Mouse (Mus musculus) kidney, postnatal 0 days (tissue): ENCODE results near the gene Cux2. TPM values are rescaled to one million over a fixed set of nuclear protein-coding genes. Genes with fewer than 3 reads are reported as not detected.
A peak's percentile ranks its signal among the peaks of the same experiment; 100 is the strongest.

Experiments used
- ATAC-seq: fragments of 200-750 bp; cut with Nextera tagmentation; replicated peaks from 2 replicates; pipeline ENCODE4 v1.8.0; 2017; ENCODE audit warnings: low read depth, moderate number of reproducible peaks, moderate TSS enrichment, moderate library complexity; ENCODE audit not compliant: low FRiP score
- DNase-seq: peaks from one replicate; pipeline ENCODE4 v3.0.0-alpha.2; 2016; ENCODE audit warnings: low spot score
- H3K27ac ChIP-seq: fragments of 300-500 bp; sonication (generic); 2 replicates; pipeline ENCODE4 v1.5.1; 2014; ENCODE audit warnings: mild to moderate bottlenecking
- H3K27me3 ChIP-seq: fragments of 300-500 bp; sonication (generic); 2 replicates; pipeline ENCODE4 v1.6.1; 2014; ENCODE audit warnings: low read length, mixed read lengths; ENCODE audit not compliant: insufficient read depth
- H3K36me3 ChIP-seq: fragments of 300-500 bp; sonication (generic); 2 replicates; pipeline ENCODE4 v1.6.1; 2014; ENCODE audit warnings: low read length, mixed read lengths; ENCODE audit not compliant: insufficient read depth
- H3K4me1 ChIP-seq: fragments of 300-500 bp; sonication (generic); replicated peaks from 2 replicates; pipeline ENCODE4 v1.6.1; 2014; ENCODE audit warnings: antibody characterized with exemption, low read length, mixed read lengths; ENCODE audit not compliant: insufficient read depth
- H3K4me2 ChIP-seq: fragments of 300-500 bp; sonication (generic); 2 replicates; pipeline ENCODE4 v1.6.1; 2014; ENCODE audit warnings: mild to moderate bottlenecking, low read length, moderate library complexity, mixed read lengths
- H3K4me3 ChIP-seq: fragments of 300-500 bp; sonication (generic); replicated peaks from 2 replicates; pipeline ENCODE4 v1.5.1; 2014; ENCODE audit warnings: low read depth, low read length
- H3K9ac ChIP-seq: fragments of 300-500 bp; sonication (generic); 2 replicates; pipeline ENCODE4 v1.6.1; 2014; ENCODE audit warnings: low read depth, low read length
- H3K9me3 ChIP-seq: fragments of 300-500 bp; sonication (generic); replicated peaks from 2 replicates; pipeline ENCODE4 v1.6.1; 2016; ENCODE audit warnings: low read length, inconsistent platforms, mixed read lengths
- CTCF ChIP-seq: IDR thresholded peaks from 2 replicates; pipeline ENCODE4 v1.5.1; 2016; ENCODE audit warnings: antibody characterized with exemption, low read depth, mild to moderate bottlenecking, moderate library complexity
- WGBS: fragments of 180-500 bp; shearing (Covaris S2); extraction: QIAGEN DNeasy Blood & Tissue Kit; methylation state at CpG from one replicate; pipeline ENCODE4 v1.1.7; 2014; 5-methylcytosine and 5-hydroxymethylcytosine counted together
- polyA plus RNA-seq: library from polyadenylated mRNA; unstranded; fragments of >200 nt; fragmentation: Nextera tagmentation; extraction: Ambion mirVana; gene quantifications from 2 replicates; pipeline ENCODE4 v1.2.1, GENCODE M21; 2015

Gene Cux2
- polyA plus RNA-seq, 1 experiment from 2014 or later = 5.9 TPM

- H3K36me3 ChIP-seq = no peaks in the 10 kb centered on the region
- no peaks in the 10 kb centered on the region for H3K27me3 ChIP-seq
- no peak; the same call in 1 of the 2 replicates for ATAC-seq
- peak; percentile 74 for DNase-seq
- WGBS = 34% methylated on average over 23 of the region's 23 CpGs
- no peak overlapping the region for H3K4me3 ChIP-seq
- H3K4me2 ChIP-seq = no peak overlapping the region
- H3K4me1 ChIP-seq = no peaks in the 10 kb centered on the region
- peak overlapping the region; percentile 31; the same call in 1 of the 2 replicates for H3K27ac ChIP-seq
- no peak for TF ChIP-seq CTCF
- H3K9ac ChIP-seq = no peak overlapping the region
- no peaks in the 10 kb centered on the region for H3K9me3 ChIP-seq
These were observed 135.9 kb downstream of the Cux2 start for GRCm38 (mm10) chr5:121913999-121914398.

GRCm38 (mm10) chr5:121909226-121909985 lies 140.5 kb downstream of the Cux2 start:
- no peak overlapping the region for H3K4me3 ChIP-seq
- no peaks in the 10 kb centered on the region for H3K4me1 ChIP-seq
- H3K27me3 ChIP-seq = no peaks in the 10 kb centered on the region
- 63% methylated on average over 21 of the region's 21 CpGs for WGBS
- H3K4me2 ChIP-seq = no peak overlapping the region
- H3K27ac ChIP-seq = no peak overlapping the region
- DNase-seq (no peak), ATAC-seq (no peak)
- no peaks in the 10 kb centered on the region for H3K36me3 ChIP-seq
- no peaks in the 10 kb centered on the region for H3K9me3 ChIP-seq
- no peak for TF ChIP-seq CTCF
- H3K9ac ChIP-seq = no peak overlapping the region

- ATAC-seq = no peak
- no peak overlapping the region for H3K4me3 ChIP-seq
- no peaks in the 10 kb centered on the region for H3K9me3 ChIP-seq
- no peak overlapping the region for H3K9ac ChIP-seq
- H3K27me3 ChIP-seq = no peaks in the 10 kb centered on the region
- no peak overlapping the region for H3K27ac ChIP-seq
- no peaks in the 10 kb centered on the region for H3K36me3 ChIP-seq
- TF ChIP-seq CTCF = no peak
- WGBS = 82% methylated on average over 17 of the region's 17 CpGs
- H3K4me1 ChIP-seq = no peaks in the 10 kb centered on the region
- no peak for DNase-seq
- H3K4me2 ChIP-seq = no peak overlapping the region
These were observed 144.2 kb downstream of the Cux2 start for GRCm38 (mm10) chr5:121905671-121906070.

- no peaks in the 10 kb centered on the region for H3K36me3 ChIP-seq
- ATAC-seq = no peak
- no peak overlapping the region for H3K4me2 ChIP-seq
- H3K9me3 ChIP-seq = no peaks in the 10 kb centered on the region
- WGBS = 84% methylated on average over 14 of the region's 14 CpGs
- no peak overlapping the region for H3K9ac ChIP-seq
- no peaks in the 10 kb centered on the region for H3K4me1 ChIP-seq
- H3K4me3 ChIP-seq = no peak overlapping the region
- no peak for TF ChIP-seq CTCF
- no peak overlapping the region for H3K27ac ChIP-seq
- DNase-seq = no peak
- H3K27me3 ChIP-seq = no peaks in the 10 kb centered on the region
These were observed 145.1 kb downstream of the Cux2 start for GRCm38 (mm10) chr5:121904799-121905198.

DNA sequence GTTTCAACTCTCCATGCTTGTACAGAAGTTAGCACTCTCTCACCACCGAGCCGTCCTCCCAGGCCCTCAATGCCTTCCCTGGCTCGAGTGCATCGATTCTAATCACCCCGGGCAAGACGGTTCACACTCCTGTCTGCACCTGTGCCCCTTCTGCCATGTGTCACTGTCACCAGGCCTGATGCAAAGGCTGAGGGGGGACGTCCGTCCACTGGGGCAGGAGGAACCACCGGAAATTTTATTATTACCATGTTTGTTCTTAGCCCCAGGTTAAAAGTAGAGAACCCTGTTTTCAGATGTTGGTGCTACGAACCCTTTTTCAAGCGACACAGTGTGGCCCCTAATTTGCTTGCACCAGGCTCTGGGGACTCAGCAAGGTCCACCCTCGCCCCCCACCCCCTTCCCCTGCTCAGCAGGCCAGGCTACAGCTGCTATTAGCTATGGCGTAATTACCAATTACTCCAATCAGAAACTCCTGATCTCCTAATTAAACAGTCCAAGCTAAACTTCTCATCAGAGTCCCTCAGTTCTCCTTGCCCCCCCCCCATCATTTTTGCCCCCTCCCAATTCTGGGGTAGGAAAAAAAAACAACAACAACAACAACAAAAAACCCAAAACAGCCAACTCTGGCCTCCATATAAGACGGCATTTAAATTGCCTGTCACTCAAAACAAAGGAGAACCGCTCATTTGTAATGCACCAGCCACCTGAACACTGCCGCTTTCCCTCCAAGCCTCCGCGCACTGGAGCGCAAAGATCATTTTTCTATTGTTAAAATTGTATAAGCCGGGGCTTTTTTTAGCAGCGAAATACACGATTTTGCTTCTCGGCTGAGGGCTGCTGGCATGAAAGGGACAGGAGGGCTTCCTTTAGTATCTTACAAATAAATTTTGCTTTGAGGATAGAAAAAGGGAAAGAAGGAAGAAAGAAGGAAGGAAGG lies 146.8 kb downstream of the Cux2 start:
- DNase-seq (no peak), ATAC-seq (no peak)
- H3K9me3 ChIP-seq = no peaks in the 10 kb centered on the region
- no peaks in the 10 kb centered on the region for H3K4me1 ChIP-seq
- H3K4me3 ChIP-seq = no peak overlapping the region
- H3K27ac ChIP-seq = no peak overlapping the region
- H3K4me2 ChIP-seq = no peak overlapping the region
- no peaks in the 10 kb centered on the region for H3K36me3 ChIP-seq
- H3K27me3 ChIP-seq = no peaks in the 10 kb centered on the region
- H3K9ac ChIP-seq = no peak overlapping the region
- TF ChIP-seq CTCF = no peak
- 55% methylated on average over 23 of the region's 23 CpGs for WGBS

DNA sequence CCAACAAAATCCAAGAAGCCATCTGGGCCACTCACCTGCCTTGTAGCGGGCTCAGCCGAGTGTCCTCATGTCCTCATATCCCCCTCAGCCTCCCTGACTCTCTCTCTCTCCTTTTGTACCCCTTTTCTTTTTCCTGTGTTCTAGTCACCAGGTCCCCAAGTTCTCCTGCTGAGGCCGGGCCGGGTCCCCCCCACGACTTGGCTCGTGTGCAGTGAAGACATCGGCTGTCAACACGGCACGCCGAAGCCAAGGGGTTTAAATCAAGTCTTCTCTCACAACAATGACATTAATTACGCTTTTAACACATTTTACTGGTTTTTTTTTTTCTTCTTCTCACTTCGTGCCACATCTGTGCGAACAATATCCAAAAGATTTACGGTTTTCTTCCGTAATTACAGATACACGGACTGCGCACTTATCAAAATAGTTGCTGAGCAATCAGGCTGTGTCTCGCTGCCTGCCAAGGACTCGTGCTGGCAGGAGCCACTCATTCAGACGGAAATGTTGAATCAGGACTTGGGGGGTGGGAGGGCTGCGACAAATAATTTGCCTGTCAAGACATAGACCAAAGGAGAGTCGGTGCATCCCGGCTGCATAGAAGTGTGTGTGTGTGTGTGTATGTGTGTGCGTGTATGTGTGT lies 154.7 kb downstream of the Cux2 start:
- Histone ChIP-seq H3K27ac (no peak overlapping the region), H3K4me1 (peaks cover 5% of the 10 kb centered on the region; the same call in 1 of the 2 replicates), H3K9me3 (no peaks in the 10 kb centered on the region), H3K9ac (no peak overlapping the region), H3K4me2 (no peak overlapping the region; the same call in 1 of the 2 replicates), H3K36me3 (no peaks in the 10 kb centered on the region), H3K27me3 (no peaks in the 10 kb centered on the region), H3K4me3 (no peak overlapping the region)
- no peak for DNase-seq
- no peak for TF ChIP-seq CTCF
- ATAC-seq = no peak
- WGBS = 19% methylated on average over 24 of the region's 24 CpGs
